Mouse (Mus musculus) retina, postnatal 1 day (tissue): ENCODE measurements around the gene Scd1.

Experiments used
- DNase-seq: peaks from one replicate; pipeline ENCODE4 v3.0.0-alpha.2; 2012

The Scd1 gene

DNA sequence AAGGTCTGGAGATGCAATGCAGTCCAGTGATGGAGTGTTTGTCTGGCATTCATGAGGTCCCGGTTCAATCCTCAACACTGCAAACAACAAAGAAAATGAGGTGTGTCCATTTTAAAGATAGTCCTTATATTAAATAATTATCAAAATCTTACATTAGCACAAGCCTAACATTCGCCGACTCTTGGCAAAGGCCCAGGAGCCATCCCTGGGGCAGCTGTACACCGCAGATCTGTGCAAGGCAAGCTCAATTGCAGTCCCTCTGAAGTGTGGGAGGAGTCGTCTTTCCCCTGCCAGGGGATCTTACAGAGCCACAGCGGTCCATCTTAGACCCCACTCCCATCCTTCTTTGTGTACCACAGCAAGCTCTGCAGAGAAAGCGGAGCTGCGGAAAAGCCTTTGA, 49.0 kb downstream of the Scd1 start:
- no peak for DNase-seq

DNA sequence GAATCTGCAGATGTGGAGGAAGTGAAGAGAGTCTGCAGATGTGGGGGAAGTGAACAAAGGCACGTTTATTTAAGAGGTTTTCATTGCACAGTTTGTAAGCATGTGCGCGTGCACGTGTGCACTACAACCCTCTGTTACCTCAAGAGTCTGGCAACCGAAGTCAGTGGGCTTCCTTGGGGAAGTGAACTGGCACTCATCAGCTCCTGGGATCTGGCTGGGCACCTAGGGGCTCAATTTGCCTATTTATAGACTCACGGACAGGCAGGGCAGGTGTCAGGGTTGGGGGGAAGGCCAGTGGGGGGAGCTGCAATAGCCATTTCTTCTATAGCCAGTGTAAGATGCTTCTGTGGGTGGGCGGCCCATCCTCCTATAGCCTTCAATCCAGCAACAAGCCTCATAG, 55.9 kb downstream of the Scd1 start:
- DNase-seq = no peak

DNA sequence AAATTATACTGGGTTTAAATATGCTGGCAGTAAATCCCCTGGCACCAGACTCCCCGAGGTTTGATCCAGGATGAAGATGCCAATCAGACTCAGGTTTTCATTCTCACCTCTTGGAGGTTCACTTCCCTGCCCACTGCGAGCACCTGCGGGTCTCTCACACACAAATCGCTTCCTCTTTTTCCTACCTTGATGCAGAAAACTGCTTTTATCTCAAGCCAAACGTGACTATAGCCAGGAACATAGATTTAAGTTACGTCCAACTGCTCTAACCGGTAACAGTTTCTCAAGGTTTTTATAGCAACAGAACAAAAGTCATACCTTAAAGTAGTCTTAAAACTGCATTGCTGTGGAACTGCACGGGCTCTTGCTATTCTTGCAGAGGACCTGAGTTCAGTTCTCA, 58.0 kb downstream of the Scd1 start:
- DNase-seq = no peak
